Mouse (Mus musculus) CH12.LX (cell line): ENCODE data around the gene Cep295nl. TPM values are rescaled to one million over a fixed set of nuclear protein-coding genes. Genes with fewer than 3 reads are reported as not detected.

Experiments
- DNase-seq: peaks from one replicate; pipeline ENCODE4 v3.0.0-alpha.2; 2013; ENCODE audit errors: extremely low read depth
- H3K27ac ChIP-seq: 2 replicates; pipeline ENCODE4 v1.5.1; 2012; ENCODE audit warnings: low read depth, mild to moderate bottlenecking, control low read depth, moderate library complexity; ENCODE audit not compliant: insufficient read depth
- H3K27me3 ChIP-seq: replicated peaks from 2 replicates; pipeline ENCODE3; 2012; ENCODE audit warnings: inconsistent platforms
- H3K36me3 ChIP-seq, 2 experiments: replicated peaks in 1 of 2; 2 replicates each; pipeline versions ENCODE3 to v1.6.1; 2012; ENCODE audit warnings: inconsistent platforms in 1 of 2, low read length in 1 of 2, mild to moderate bottlenecking in 1 of 2, mixed read lengths in 1 of 2, moderate library complexity in 1 of 2; ENCODE audit not compliant: control insufficient read depth in 1 of 2, insufficient read depth in 1 of 2
- H3K4me1 ChIP-seq, 2 experiments: 2 replicates each; pipeline ENCODE4 v1.6.1; 2012; ENCODE audit warnings: inconsistent platforms in 1 of 2, moderate library complexity in 1 of 2; ENCODE audit not compliant: insufficient read depth in 2 of 2, control insufficient read depth in 1 of 2
- H3K4me2 ChIP-seq: 2 replicates; pipeline ENCODE4 v1.6.1; 2012; ENCODE audit warnings: low read depth, mild to moderate bottlenecking, control low read depth; ENCODE audit not compliant: poor library complexity, insufficient read depth, severe bottlenecking
- H3K4me3 ChIP-seq, 3 experiments: fragments of 150-350 bp in 1 of 3; sonication (generic) in 1 of 3; replicated peaks in 1 of 3; 2 replicates each; pipeline versions ENCODE3 to v1.5.1; 2011 to 2012; ENCODE audit warnings: low read depth in 2 of 3, low read length in 2 of 3, mild to moderate bottlenecking in 2 of 3, moderate library complexity in 2 of 3, control low read depth in 1 of 3, improper control_type of control experiment in 1 of 3, inconsistent platforms in 1 of 3, mixed read lengths in 1 of 3; ENCODE audit not compliant: poor library complexity in 1 of 3
- H3K79me2 ChIP-seq: replicated peaks from 2 replicates; pipeline ENCODE4 v1.6.1; 2012; ENCODE audit warnings: mild to moderate bottlenecking, moderate library complexity; ENCODE audit not compliant: control insufficient read depth, poor library complexity, insufficient read depth, severe bottlenecking; ENCODE audit errors: extremely low read depth
- H3K9ac ChIP-seq: 2 replicates; pipeline ENCODE4 v1.6.1; 2012; ENCODE audit warnings: low read depth, mild to moderate bottlenecking, control low read depth, moderate library complexity; ENCODE audit not compliant: insufficient read depth
- H3K9me3 ChIP-seq: replicated peaks from 2 replicates; pipeline ENCODE3; 2012; ENCODE audit warnings: low read length, inconsistent platforms, mixed read lengths
- CTCF ChIP-seq, 2 experiments: IDR thresholded peaks in 1 of 2; conservative IDR thresholded peaks in 1 of 2; 2 replicates each; pipeline ENCODE4 v1.5.1; 2011 to 2012; ENCODE audit warnings: low read depth in 2 of 2, low read length in 2 of 2, improper control_type of control experiment in 1 of 2, inconsistent platforms in 1 of 2, mild to moderate bottlenecking in 1 of 2, moderate library complexity in 1 of 2
- ELF1 ChIP-seq: IDR thresholded peaks from 2 replicates; pipeline ENCODE4 v1.6.1; 2014; ENCODE audit warnings: low read depth, mild to moderate bottlenecking, inconsistent platforms, low read length, improper control_type of control experiment
- MAFK ChIP-seq: IDR thresholded peaks from 2 replicates; pipeline ENCODE4 v1.6.1; 2011; ENCODE audit warnings: low read length, improper control_type of control experiment; ENCODE audit not compliant: insufficient replicate concordance
- MAX ChIP-seq: IDR thresholded peaks from 2 replicates; pipeline ENCODE4 v1.6.1; 2011; ENCODE audit warnings: low read length, improper control_type of control experiment
- MXI1 ChIP-seq: IDR thresholded peaks from 2 replicates; pipeline ENCODE4 v1.6.1; 2011; ENCODE audit warnings: mild to moderate bottlenecking, low read depth, low read length, improper control_type of control experiment
- MYC ChIP-seq: IDR thresholded peaks from 2 replicates; pipeline ENCODE4 v1.6.1; 2011; ENCODE audit warnings: low read depth, mild to moderate bottlenecking, improper control_type of control experiment, low read length
- POLR2A ChIP-seq: IDR thresholded peaks from 2 replicates; pipeline ENCODE4 v1.6.1; 2011; ENCODE audit warnings: low read depth, mild to moderate bottlenecking, improper control_type of control experiment, low read length
- RAD21 ChIP-seq: IDR thresholded peaks from 2 replicates; pipeline ENCODE4 v1.6.1; 2011; ENCODE audit warnings: low read depth, mild to moderate bottlenecking, low read length, improper control_type of control experiment, moderate library complexity
- TBP ChIP-seq: conservative IDR thresholded peaks from 2 replicates; pipeline ENCODE4 v1.6.1; 2011; ENCODE audit warnings: low read depth, low read length, improper control_type of control experiment
- dilution Hi-C: fragments of 300-500 bp; cut with MboI; formaldehyde crosslinking; loops from 2 replicates; pipeline ENCODE4 v1.14.3; 2020; ENCODE audit warnings: low sequenced_read_pairs; ENCODE audit not compliant: extremely low pct_unique_long_range_greater_than_20kb, extremely low pct_ligation_motif_present
- in situ Hi-C: fragments of 300-500 bp; cut with MboI; formaldehyde crosslinking; loops from 3 replicates; pipeline ENCODE4 v1.14.3; 2019; ENCODE audit warnings: low sequenced_read_pairs, low pct_ligation_motif_present, low pct_unique_long_range_greater_than_20kb, mixed read lengths
- polyA plus RNA-seq: library from polyadenylated mRNA; unstranded; fragments of >175 nt; gene quantifications from 2 replicates; pipeline ENCODE4 v1.2.1, GENCODE M21; 2012; ENCODE audit warnings: low read depth; ENCODE audit not compliant: insufficient read length
- total RNA-seq, 2 experiments: library from RNA; depleted of rRNA; stranded (reverse); fragments of 300-350 nt in 1 of 2; fragments of >200 nt in 1 of 2; gene quantifications; 2 replicates each; pipeline ENCODE4 v1.2.3; 2012 to 2014

Gene Cep295nl
- total and polyA plus RNA-seq, 3 experiments, result not detected

GRCm38 (mm10) chr11:118375006-118375405, 32.7 kb upstream of the Cep295nl start:
- no peaks in the 10 kb centered on the region for H3K36me3 ChIP-seq
- dilution Hi-C loops (no loop called here), in situ Hi-C loops (loop anchor here (5.0 kb wide), 1 partner anchor 48 kb away; no protein-coding TSS in a partner anchor)
- no peaks in the 10 kb centered on the region for H3K79me2 ChIP-seq
- no peak overlapping the region for H3K27ac ChIP-seq
- no peak overlapping the region for H3K4me3 ChIP-seq
- peak; percentile 18 for TF ChIP-seq RAD21
- TF ChIP-seq MXI1, result no peak
- TF ChIP-seq CTCF (conservative IDR thresholded peaks at IDR 0.05 in 1 of 2, IDR thresholded peaks at IDR 0.05 in 1 of 2; ENCODE audit: low read depth in 2 of 2, low read length in 2 of 2), result peak in 1 of 2 experiments; percentile 43; a peak in 2 of 4 replicates
- H3K4me1 ChIP-seq, result peaks cover 8 to 22% of the 10 kb centered on the region in 2 experiments
- no peak for DNase-seq
- H3K4me2 ChIP-seq, result no peak overlapping the region
- no peaks in the 10 kb centered on the region for H3K9me3 ChIP-seq
- no peak overlapping the region for H3K9ac ChIP-seq
- peaks cover 76% of the 10 kb centered on the region for H3K27me3 ChIP-seq

- Histone ChIP-seq H3K27me3 (peaks cover 79% of the 10 kb centered on the region), H3K4me1 (peaks cover 10 to 21% of the 10 kb centered on the region in 2 experiments), H3K9me3 (no peaks in the 10 kb centered on the region), H3K4me3 (no peak overlapping the region), H3K36me3 (no peaks in the 10 kb centered on the region), H3K4me2 (no peak overlapping the region), H3K27ac (no peak overlapping the region), H3K9ac (no peak overlapping the region), H3K79me2 (no peaks in the 10 kb centered on the region)
- dilution Hi-C loops, result no loop called here
- DNase-seq, result no peak
- TF ChIP-seq MYC, result no peak
- TF ChIP-seq MAX, result no peak
- TF ChIP-seq TBP, result no peak
- no peak for TF ChIP-seq POLR2A
- no peak for TF ChIP-seq ELF1
- in situ Hi-C loops, result no loop called here
Observed at GRCm38 (mm10) chr11:118374506-118374905, 32.2 kb upstream of the Cep295nl start.

DNA sequence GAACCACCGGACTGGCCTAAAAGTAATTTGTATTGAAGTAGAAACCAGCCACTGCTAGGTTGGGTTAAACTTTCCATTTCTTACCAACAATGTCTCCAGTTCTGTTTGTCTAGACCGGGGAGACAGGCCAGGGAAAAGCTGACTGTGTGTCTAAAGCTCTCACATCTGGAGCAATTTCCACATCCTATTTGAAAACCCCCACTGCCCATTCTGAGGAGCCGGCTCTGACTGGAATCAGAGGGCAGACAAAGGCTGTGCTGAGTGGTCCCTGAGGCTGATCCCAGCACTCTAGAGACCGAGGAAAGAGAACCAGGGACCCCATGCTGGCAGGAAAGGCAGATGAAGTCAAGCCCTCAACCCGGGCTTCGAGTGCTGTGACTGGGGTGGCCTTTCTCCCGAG, 30.3 kb upstream of the Cep295nl start:
- dilution Hi-C loops, result no loop called here
- H3K9me3 ChIP-seq, result peaks cover 5% of the 10 kb centered on the region
- no peak overlapping the region for H3K4me2 ChIP-seq
- no peak overlapping the region for H3K9ac ChIP-seq
- H3K4me3 ChIP-seq, result no peak overlapping the region
- no peak for TF ChIP-seq MAFK
- in situ Hi-C loops, result no loop called here
- H3K36me3 ChIP-seq, result no peaks in the 10 kb centered on the region
- H3K4me1 ChIP-seq, result peaks cover 10 to 13% of the 10 kb centered on the region in 2 experiments
- H3K79me2 ChIP-seq, result no peaks in the 10 kb centered on the region
- DNase-seq, result no peak
- H3K27me3 ChIP-seq, result peaks cover 72% of the 10 kb centered on the region
- no peak overlapping the region for H3K27ac ChIP-seq
